Mouse (Mus musculus): ENCODE results near the gene Cryl1. TPM values are rescaled to one million over a fixed set of nuclear protein-coding genes. Genes with fewer than 3 reads are reported as not detected.

Gene Cryl1
- polyA plus RNA-seq, 1 experiment from 2014 or later = 9.1 TPM

DNA sequence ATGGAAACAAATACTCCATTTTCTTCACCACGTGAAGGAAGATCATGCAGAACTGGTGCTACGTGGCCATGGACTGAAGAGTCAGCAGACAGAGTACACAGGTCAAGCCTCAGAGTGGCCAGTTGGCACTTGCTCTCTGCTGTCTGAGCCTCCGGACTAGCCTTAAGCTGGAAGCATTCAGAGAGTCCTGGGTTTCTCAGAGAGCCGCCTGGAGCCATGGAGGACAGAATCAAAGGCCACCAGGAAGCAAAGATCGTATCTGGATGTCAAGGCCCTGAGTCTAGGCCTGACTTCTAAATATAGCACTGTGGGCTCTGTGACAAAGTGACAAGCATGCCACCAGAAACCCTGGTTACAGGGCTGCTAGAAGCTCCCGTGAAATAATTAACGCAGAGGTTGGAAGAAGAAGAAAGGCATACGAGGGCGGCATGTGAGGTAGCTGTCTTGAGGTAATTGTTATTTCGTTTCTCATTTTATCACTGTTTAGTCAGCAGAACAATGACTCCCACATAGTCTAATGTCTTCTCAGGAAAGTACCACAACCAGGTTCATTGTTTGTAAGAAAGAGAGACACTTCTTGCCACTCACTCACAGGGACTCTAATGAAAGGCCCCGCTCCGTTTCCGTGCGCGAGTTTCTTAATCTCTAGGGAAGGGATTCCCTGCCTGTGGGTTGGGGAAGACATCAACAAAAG, 55.1 kb downstream of the Cryl1 start:
- H3K4me2 ChIP-seq (ENCODE audit: low read depth) = no peak overlapping the region
- H3K27ac ChIP-seq (ENCODE audit: low read depth, low read length) = no peak overlapping the region
- H3K9me3 ChIP-seq (ENCODE audit: control insufficient read depth, low read length) = no peaks in the 10 kb centered on the region
- H3K4me1 ChIP-seq (ENCODE audit: control insufficient read depth, insufficient read depth, low read length) = peaks cover 3% of the 10 kb centered on the region; the same call in 1 of the 2 replicates
- H3K36me3 ChIP-seq (ENCODE audit: control insufficient read depth, insufficient read depth, low read length) = no peaks in the 10 kb centered on the region
- no peak overlapping the region for H3K4me3 ChIP-seq (ENCODE audit: low read depth, low read length)
- no peak overlapping the region for H3K9ac ChIP-seq (ENCODE audit: low read length)
- no peak for ATAC-seq (ENCODE audit: insufficient read depth, low FRiP score, low TSS enrichment)
- WGBS = 46% methylated on average over 15 of the region's 15 CpGs
- DNase-seq (ENCODE audit: low spot score) = no peak
- H3K27me3 ChIP-seq (ENCODE audit: control insufficient read depth, insufficient read depth, low read length) = no peaks in the 10 kb centered on the region

DNA sequence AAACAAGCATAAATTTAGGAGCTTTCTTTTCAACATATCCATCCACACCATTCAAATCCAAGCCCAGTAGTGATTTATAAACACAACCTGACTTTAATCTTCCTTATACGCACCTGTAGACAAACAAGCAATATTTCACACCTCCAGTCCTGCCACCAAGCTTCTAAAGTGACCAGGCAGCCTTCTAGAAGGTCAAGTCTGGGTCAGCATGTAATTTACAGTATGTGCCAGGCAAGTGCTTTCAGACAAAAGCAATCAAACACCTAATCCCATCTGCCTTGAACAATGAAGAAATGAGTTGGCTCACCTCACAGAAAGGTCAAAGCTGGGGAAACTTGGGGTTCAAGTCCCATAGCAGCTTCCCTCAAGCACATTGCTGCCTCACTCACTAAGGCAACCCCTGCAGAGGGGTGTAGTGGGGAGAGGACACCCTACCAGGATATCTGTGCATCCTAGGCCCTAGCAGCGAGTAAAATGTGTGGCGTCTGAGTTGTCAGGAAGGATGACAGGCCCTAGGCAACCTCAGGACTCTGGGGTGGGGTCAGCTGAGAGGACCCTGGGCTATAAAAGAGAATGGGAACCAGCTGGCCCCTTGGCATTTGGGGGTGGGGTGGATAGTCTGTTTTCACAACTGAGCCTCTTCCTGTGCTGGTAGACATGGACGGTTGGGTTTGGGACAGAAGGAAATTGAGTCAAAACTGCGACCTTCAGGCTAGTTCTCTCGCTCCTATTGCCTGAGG, 55.8 kb downstream of the Cryl1 start:
- no peak for ATAC-seq (ENCODE audit: insufficient read depth, low FRiP score, low TSS enrichment)
- no peak for DNase-seq (ENCODE audit: low spot score)
- H3K27ac ChIP-seq (ENCODE audit: low read depth, low read length) = no peak overlapping the region

DNA sequence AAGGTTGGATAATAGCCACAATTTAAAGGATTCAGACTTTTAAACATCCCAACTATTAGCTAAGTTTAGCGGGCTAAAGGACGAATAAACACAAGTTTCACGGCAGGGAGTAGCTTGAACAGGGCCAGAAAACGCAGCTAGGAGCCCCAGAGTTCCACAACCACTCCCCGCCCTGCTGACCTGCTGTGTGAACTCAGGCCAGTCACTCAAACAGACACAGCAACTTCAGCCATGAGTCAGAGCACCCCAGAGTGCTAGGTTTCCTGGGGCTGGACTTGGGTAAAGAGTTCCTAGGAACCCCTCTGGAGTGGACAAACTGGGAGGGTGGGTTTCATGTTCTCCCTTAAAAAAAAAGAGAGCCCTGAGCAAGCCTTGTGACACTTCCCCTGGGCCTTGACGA, 59.7 kb downstream of the Cryl1 start:
- Histone ChIP-seq H3K9me3 (ENCODE audit: control insufficient read depth, low read length) (no peaks in the 10 kb centered on the region), H3K4me2 (ENCODE audit: low read depth) (no peak overlapping the region), H3K36me3 (ENCODE audit: control insufficient read depth, insufficient read depth, low read length) (no peaks in the 10 kb centered on the region), H3K4me3 (ENCODE audit: low read depth, low read length) (no peak overlapping the region), H3K9ac (ENCODE audit: low read length) (no peak overlapping the region), H3K27me3 (ENCODE audit: control insufficient read depth, insufficient read depth, low read length) (no peaks in the 10 kb centered on the region), H3K27ac (ENCODE audit: low read depth, low read length) (no peak overlapping the region), H3K4me1 (ENCODE audit: control insufficient read depth, insufficient read depth, low read length) (peaks cover 3% of the 10 kb centered on the region; the same call in 1 of the 2 replicates)
- WGBS = 45% methylated on average over 6 of the region's 6 CpGs
- ATAC-seq (ENCODE audit: insufficient read depth, low FRiP score, low TSS enrichment) = no peak
- no peak for DNase-seq (ENCODE audit: low spot score)

More for the DNA sequence above, 55.8 kb downstream of the Cryl1 start:
- H3K27me3 ChIP-seq (ENCODE audit: control insufficient read depth, insufficient read depth, low read length) = no peaks in the 10 kb centered on the region
- H3K4me2 ChIP-seq (ENCODE audit: low read depth) = no peak overlapping the region
- no peaks in the 10 kb centered on the region for H3K36me3 ChIP-seq (ENCODE audit: control insufficient read depth, insufficient read depth, low read length)
- 59% methylated on average over 6 of the region's 6 CpGs for WGBS
- no peak overlapping the region for H3K4me3 ChIP-seq (ENCODE audit: low read depth, low read length)
- H3K4me1 ChIP-seq (ENCODE audit: control insufficient read depth, insufficient read depth, low read length) = peaks cover 3% of the 10 kb centered on the region; the same call in 1 of the 2 replicates
- H3K9me3 ChIP-seq (ENCODE audit: control insufficient read depth, low read length) = no peaks in the 10 kb centered on the region
- no peak overlapping the region for H3K9ac ChIP-seq (ENCODE audit: low read length)

DNA sequence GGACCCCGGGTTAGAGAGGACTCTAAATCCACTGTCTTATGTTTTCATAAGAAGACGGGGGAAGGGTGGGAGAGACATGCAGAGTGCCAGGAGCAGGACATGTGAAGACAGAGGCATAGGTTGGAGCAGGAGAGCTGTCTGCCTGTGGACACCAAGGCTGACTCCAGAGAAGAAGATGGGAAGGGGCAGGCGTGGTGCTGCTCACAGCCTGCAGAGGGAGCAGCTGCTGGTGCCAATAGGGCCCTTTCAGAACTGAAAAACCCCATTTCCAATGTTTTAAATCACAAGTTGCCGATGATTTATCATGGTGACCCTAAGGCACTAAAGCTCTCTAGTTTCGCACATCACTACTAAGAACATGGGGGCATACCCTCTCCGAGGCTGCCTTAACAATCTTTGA, 63.5 kb downstream of the Cryl1 start:
- no peaks in the 10 kb centered on the region for H3K4me1 ChIP-seq (ENCODE audit: control insufficient read depth, insufficient read depth, low read length)
- H3K27ac ChIP-seq (ENCODE audit: low read depth, low read length) = no peak overlapping the region
- ATAC-seq (ENCODE audit: insufficient read depth, low FRiP score, low TSS enrichment) = no peak
- no peaks in the 10 kb centered on the region for H3K36me3 ChIP-seq (ENCODE audit: control insufficient read depth, insufficient read depth, low read length)
- no peaks in the 10 kb centered on the region for H3K27me3 ChIP-seq (ENCODE audit: control insufficient read depth, insufficient read depth, low read length)
- no peak overlapping the region for H3K4me2 ChIP-seq (ENCODE audit: low read depth)
- WGBS = 73% methylated on average over 6 of the region's 6 CpGs
- H3K9ac ChIP-seq (ENCODE audit: low read length) = no peak overlapping the region
- no peaks in the 10 kb centered on the region for H3K9me3 ChIP-seq (ENCODE audit: control insufficient read depth, low read length)
- no peak for DNase-seq (ENCODE audit: low spot score)
- no peak overlapping the region for H3K4me3 ChIP-seq (ENCODE audit: low read depth, low read length)

DNA sequence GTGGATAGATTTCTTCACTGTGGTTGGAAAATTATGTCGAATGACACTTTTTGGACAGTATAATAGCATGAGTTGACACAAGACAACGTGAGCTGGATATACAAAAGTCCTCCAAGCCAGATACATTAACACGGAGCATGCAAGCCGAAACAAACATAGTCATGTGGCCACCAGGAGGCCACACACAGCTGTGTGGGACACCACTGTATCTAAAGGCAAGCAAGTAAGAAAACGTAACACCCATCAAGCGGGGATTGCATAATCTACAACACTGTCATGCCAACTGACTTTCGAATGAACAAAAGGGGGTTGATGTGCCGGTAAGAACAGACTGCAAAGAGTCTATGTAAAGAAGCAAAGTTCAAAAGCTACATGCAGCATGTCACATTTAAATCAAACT, 65.8 kb downstream of the Cryl1 start:
- WGBS = 89% methylated on average over 8 of the region's 8 CpGs
- no peaks in the 10 kb centered on the region for H3K36me3 ChIP-seq (ENCODE audit: control insufficient read depth, insufficient read depth, low read length)
- no peaks in the 10 kb centered on the region for H3K4me1 ChIP-seq (ENCODE audit: control insufficient read depth, insufficient read depth, low read length)
- no peak overlapping the region for H3K4me2 ChIP-seq (ENCODE audit: low read depth)
- DNase-seq (ENCODE audit: low spot score) (no peak), ATAC-seq (ENCODE audit: insufficient read depth, low FRiP score, low TSS enrichment) (no peak)
- no peaks in the 10 kb centered on the region for H3K27me3 ChIP-seq (ENCODE audit: control insufficient read depth, insufficient read depth, low read length)
- H3K4me3 ChIP-seq (ENCODE audit: low read depth, low read length) = no peak overlapping the region
- H3K9me3 ChIP-seq (ENCODE audit: control insufficient read depth, low read length) = no peaks in the 10 kb centered on the region
- H3K9ac ChIP-seq (ENCODE audit: low read length) = no peak overlapping the region
- no peak overlapping the region for H3K27ac ChIP-seq (ENCODE audit: low read depth, low read length)

DNA sequence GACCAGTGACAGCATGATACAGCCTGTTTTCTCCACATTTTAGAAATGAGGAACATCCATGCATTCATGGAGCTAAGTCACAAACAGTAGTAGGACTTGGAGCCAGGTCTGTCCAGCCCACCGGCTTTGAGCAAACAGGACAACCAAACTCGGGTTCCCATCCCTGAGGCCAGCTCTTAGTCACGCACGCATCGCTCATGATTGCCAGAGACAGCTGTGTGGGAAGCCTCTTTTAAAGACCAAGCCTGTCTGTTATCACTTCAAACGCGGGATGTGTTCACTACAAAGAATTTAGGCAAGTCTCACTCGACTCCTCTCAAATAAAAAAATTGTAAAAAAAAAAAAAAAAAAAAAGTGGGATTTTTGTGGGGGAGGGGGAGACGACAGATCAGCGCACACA, 67.2 kb downstream of the Cryl1 start:
- H3K4me3 ChIP-seq (ENCODE audit: low read depth, low read length) = no peak overlapping the region
- H3K36me3 ChIP-seq (ENCODE audit: control insufficient read depth, insufficient read depth, low read length) = no peaks in the 10 kb centered on the region
- H3K9ac ChIP-seq (ENCODE audit: low read length) = no peak overlapping the region
- ATAC-seq (ENCODE audit: insufficient read depth, low FRiP score, low TSS enrichment) (no peak), DNase-seq (ENCODE audit: low spot score) (no peak)
- H3K4me2 ChIP-seq (ENCODE audit: low read depth) = no peak overlapping the region
- no peaks in the 10 kb centered on the region for H3K27me3 ChIP-seq (ENCODE audit: control insufficient read depth, insufficient read depth, low read length)
- H3K9me3 ChIP-seq (ENCODE audit: control insufficient read depth, low read length) = no peaks in the 10 kb centered on the region
- 84% methylated on average over 10 of the region's 10 CpGs for WGBS
- H3K27ac ChIP-seq (ENCODE audit: low read depth, low read length) = no peak overlapping the region
- H3K4me1 ChIP-seq (ENCODE audit: control insufficient read depth, insufficient read depth, low read length) = no peaks in the 10 kb centered on the region

DNA sequence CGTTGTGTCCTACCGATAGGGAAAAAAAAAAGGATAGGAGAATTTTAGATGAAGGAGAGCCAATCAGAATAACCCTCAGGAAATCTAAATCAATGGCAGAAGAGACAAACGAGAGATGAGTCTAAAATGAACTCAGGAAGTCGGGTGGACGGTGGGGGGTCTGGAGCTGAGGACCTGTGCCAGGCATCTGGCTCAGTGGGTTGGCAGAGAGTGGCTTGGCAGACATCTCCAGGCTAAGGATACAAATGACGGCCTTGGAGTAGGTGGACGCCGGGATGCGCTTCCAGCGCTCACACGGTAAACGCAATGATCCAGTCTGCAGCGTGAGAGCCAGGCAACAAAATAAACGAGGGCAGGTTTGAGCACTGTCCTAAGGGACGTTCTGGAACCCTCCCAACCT, 68.7 kb downstream of the Cryl1 start:
- DNase-seq (ENCODE audit: low spot score) (no peak), ATAC-seq (ENCODE audit: insufficient read depth, low FRiP score, low TSS enrichment) (no peak)
- Histone ChIP-seq H3K4me1 (ENCODE audit: control insufficient read depth, insufficient read depth, low read length) (no peaks in the 10 kb centered on the region), H3K27me3 (ENCODE audit: control insufficient read depth, insufficient read depth, low read length) (no peaks in the 10 kb centered on the region), H3K4me3 (ENCODE audit: low read depth, low read length) (no peak overlapping the region), H3K9me3 (ENCODE audit: control insufficient read depth, low read length) (no peaks in the 10 kb centered on the region), H3K9ac (ENCODE audit: low read length) (no peak overlapping the region), H3K27ac (ENCODE audit: low read depth, low read length) (no peak overlapping the region), H3K36me3 (ENCODE audit: control insufficient read depth, insufficient read depth, low read length) (no peaks in the 10 kb centered on the region), H3K4me2 (ENCODE audit: low read depth) (no peak overlapping the region)
- 91% methylated on average over 15 of the region's 15 CpGs for WGBS

DNA sequence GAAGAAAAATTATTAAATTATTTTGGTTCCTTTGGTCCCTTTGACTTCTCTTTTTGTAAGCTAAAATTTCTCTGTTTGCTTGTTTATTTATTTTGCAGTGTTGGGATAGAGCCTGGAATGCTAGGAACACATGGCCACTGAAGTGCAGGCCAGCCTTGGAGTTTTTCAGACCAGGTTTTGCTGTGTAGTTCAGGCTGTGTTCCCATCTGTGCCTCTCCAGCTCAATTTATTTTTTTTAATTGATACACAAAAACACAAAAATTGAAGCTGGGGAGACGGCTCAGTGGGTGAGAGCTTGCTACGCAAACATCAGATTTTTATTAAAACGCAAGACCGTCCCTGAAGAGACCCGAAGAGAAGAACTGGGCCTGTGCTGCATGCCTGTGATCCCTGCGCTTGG, 71.6 kb downstream of the Cryl1 start:
- Histone ChIP-seq H3K27ac (ENCODE audit: low read depth, low read length) (no peak overlapping the region), H3K4me1 (ENCODE audit: control insufficient read depth, insufficient read depth, low read length) (no peaks in the 10 kb centered on the region), H3K36me3 (ENCODE audit: control insufficient read depth, insufficient read depth, low read length) (no peaks in the 10 kb centered on the region), H3K27me3 (ENCODE audit: control insufficient read depth, insufficient read depth, low read length) (no peaks in the 10 kb centered on the region), H3K9me3 (ENCODE audit: control insufficient read depth, low read length) (no peaks in the 10 kb centered on the region), H3K4me3 (ENCODE audit: low read depth, low read length) (no peak overlapping the region), H3K4me2 (ENCODE audit: low read depth) (no peak overlapping the region), H3K9ac (ENCODE audit: low read length) (no peak overlapping the region)
- DNase-seq (ENCODE audit: low spot score) (no peak), ATAC-seq (ENCODE audit: insufficient read depth, low FRiP score, low TSS enrichment) (no peak)
- WGBS = 78% methylated on average over 6 of the region's 6 CpGs

DNA sequence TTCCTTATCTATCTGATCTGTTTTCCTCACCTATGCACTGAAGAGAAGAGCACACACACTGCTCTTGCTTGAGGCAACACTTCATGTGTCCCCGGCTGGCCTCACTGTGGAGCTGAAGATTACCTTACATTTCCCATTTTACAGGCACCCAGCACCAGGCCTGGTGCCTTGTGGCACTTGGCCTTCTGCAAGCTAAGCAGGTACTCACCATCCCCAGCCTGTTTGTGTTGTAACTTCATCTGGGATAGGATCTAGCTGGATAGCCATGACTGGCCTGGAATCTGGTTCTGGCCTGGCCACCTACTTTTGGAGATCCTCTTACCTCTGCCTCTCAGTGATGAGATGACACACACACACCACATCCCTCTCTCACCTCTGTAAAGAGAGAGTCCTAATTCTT, 79.5 kb downstream of the Cryl1 start:
- H3K27ac ChIP-seq (ENCODE audit: low read depth, low read length) = no peak overlapping the region
- no peak overlapping the region for H3K9ac ChIP-seq (ENCODE audit: low read length)

More for the DNA sequence above, 79.5 kb downstream of the Cryl1 start:
- ATAC-seq (ENCODE audit: insufficient read depth, low FRiP score, low TSS enrichment) = no peak
- Histone ChIP-seq H3K36me3 (ENCODE audit: control insufficient read depth, insufficient read depth, low read length) (no peaks in the 10 kb centered on the region), H3K9me3 (ENCODE audit: control insufficient read depth, low read length) (no peaks in the 10 kb centered on the region), H3K4me2 (ENCODE audit: low read depth) (no peak overlapping the region), H3K4me3 (ENCODE audit: low read depth, low read length) (no peak overlapping the region), H3K27me3 (ENCODE audit: control insufficient read depth, insufficient read depth, low read length) (no peaks in the 10 kb centered on the region), H3K4me1 (ENCODE audit: control insufficient read depth, insufficient read depth, low read length) (no peaks in the 10 kb centered on the region)
- DNase-seq (ENCODE audit: low spot score) = no peak
- 84% methylated on average over 1 of the region's 1 CpGs for WGBS

Measured in neural tube, embryonic 11.5 days (tissue).